Comparison of ENCODE assay signal across 8 mouse cellular contexts in the genomic region with DNA sequence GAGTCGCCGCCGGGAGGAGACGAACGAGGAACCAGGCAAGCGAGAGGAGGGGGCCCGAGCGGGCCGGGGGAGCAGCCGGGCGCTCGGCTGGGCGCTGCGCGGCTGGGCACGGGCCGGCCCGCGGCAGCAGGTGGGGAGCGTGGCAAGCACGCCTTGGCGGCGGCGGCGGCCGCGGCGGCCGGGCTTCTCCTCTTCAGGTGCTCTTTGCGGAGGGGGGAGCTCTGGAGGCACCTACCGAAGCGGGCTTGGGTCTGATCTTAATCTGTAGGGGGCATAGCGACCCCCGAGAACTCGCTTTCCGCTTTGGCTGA. TPM values are rescaled to one million over a fixed set of nuclear protein-coding genes. Genes with fewer than 3 reads are reported as not detected.
DNase-seq lines count a peak whose midpoint lies in the region; ATAC-seq and TF ChIP-seq lines count a peak whose summit lies in the region.

No protein-coding gene starts in this region.

- peaks cover 12% of the 10 kb centered on the region; the same call in 1 of the 2 replicates for H3K79me2 ChIP-seq in liver, adult 2 months (ENCODE audit: control insufficient read depth, insufficient read depth, low read length)

- H3K9me3 ChIP-seq in stomach, postnatal 0 days (ENCODE audit: control insufficient read depth, low read length): no peaks in the 10 kb centered on the region

- peak overlapping the region; percentile 91 for H3K9ac ChIP-seq in liver, adult 2 months (ENCODE audit: low read depth, low read length)
- peak overlapping the region; percentile 94 for H3K9ac ChIP-seq in stomach, postnatal 0 days (ENCODE audit: low read length)

- WGBS in liver, adult 2 months: 0% methylated on average over 36 of the region's 36 CpGs
- WGBS in stomach, postnatal 0 days: under 1% methylated on average over 30 of the region's 36 CpGs

- peak overlapping the region; percentile 94 for H3K4me2 ChIP-seq in stomach, postnatal 0 days (replicated peaks; ENCODE audit: low read depth)

- DNase-seq in cerebellum, adult 11 months: no peak
- DNase-seq in testis, postnatal 14 days (ENCODE audit: low spot score): no peak
- no peak for DNase-seq in liver, adult 2 months (ENCODE audit: extremely low read depth, low read depth, low spot score)
- DNase-seq in stomach, postnatal 0 days (ENCODE audit: low spot score): no peak
- DNase-seq in cerebellum, adult 18-20 months: no peak
- DNase-seq in urinary bladder, adult 2 months (ENCODE audit: low spot score): no peak

- H3K4me3 ChIP-seq in testis, adult 2 months (ENCODE audit: control insufficient read depth, low read depth, low read length): peak overlapping the region; percentile 94
- peak overlapping the region; percentile 67 for H3K4me3 ChIP-seq in liver, adult 2 months (ENCODE audit: insufficient read depth, low read depth, low read length)
- peak overlapping the region; percentile 97 for H3K4me3 ChIP-seq in stomach, postnatal 0 days (ENCODE audit: low read depth, low read length)

- ATAC-seq in cerebellum, adult (ENCODE audit: insufficient number of reproducible peaks, low FRiP score, low TSS enrichment): peak; percentile 42; the same call in 1 of the 2 replicates
- peak; percentile 82 for ATAC-seq in stomach, postnatal 0 days (ENCODE audit: low FRiP score, low TSS enrichment)

- peaks cover 8% of the 10 kb centered on the region for H3K4me1 ChIP-seq in testis, adult 2 months (ENCODE audit: control insufficient read depth, insufficient read depth, low read length)
- peaks cover 9% of the 10 kb centered on the region for H3K4me1 ChIP-seq in liver, adult 2 months (ENCODE audit: control insufficient read depth, insufficient read depth, low read length)
- no peaks in the 10 kb centered on the region for H3K4me1 ChIP-seq in stomach, postnatal 0 days (replicated peaks; ENCODE audit: control insufficient read depth, insufficient read depth)

- TF ChIP-seq EP300 in stomach, postnatal 0 days (optimal IDR thresholded peaks at IDR 0.05): no peak

- TF ChIP-seq POLR2A in testis, adult 2 months (IDR thresholded peaks at IDR 0.05; ENCODE audit: control insufficient read depth, low read depth, low read length): no peak
- no peak for TF ChIP-seq POLR2A in liver, adult 2 months (IDR thresholded peaks at IDR 0.05; ENCODE audit: extremely low read depth, insufficient read depth, low read length)

- no peak for TF ChIP-seq CTCF in testis, adult 2 months (IDR thresholded peaks at IDR 0.05; ENCODE audit: control insufficient read depth, insufficient read depth, insufficient replicate concordance, low read depth, low read length)
- TF ChIP-seq CTCF in liver, adult 2 months (IDR thresholded peaks at IDR 0.05; ENCODE audit: low read depth, low read length): no peak
- no peak for TF ChIP-seq CTCF in stomach, postnatal 0 days (IDR thresholded peaks at IDR 0.05; ENCODE audit: low read depth)

- no peaks in the 10 kb centered on the region; the same call in 1 of the 2 replicates for H3K36me3 ChIP-seq in testis, adult 2 months (ENCODE audit: control insufficient read depth, insufficient read depth, low read length)
- H3K36me3 ChIP-seq in liver, adult 2 months (ENCODE audit: control insufficient read depth, insufficient read depth, low read length): peaks cover 4% of the 10 kb centered on the region; the same call in 1 of the 2 replicates
- H3K36me3 ChIP-seq in stomach, postnatal 0 days (ENCODE audit: control insufficient read depth, insufficient read depth, low read length): no peaks in the 10 kb centered on the region

- peak overlapping the region; percentile 81 for H3K27ac ChIP-seq in testis, adult 2 months (ENCODE audit: control insufficient read depth, insufficient read depth, low read depth, low read length)
- peak overlapping the region; percentile 74 for H3K27ac ChIP-seq in liver, adult 2 months (replicated peaks; ENCODE audit: insufficient read depth, low read depth, low read length)
- H3K27ac ChIP-seq in stomach, postnatal 0 days (replicated peaks): peak overlapping the region; percentile 98

- no peaks in the 10 kb centered on the region for H3K27me3 ChIP-seq in testis, adult 2 months (ENCODE audit: control insufficient read depth, insufficient read depth, low read length)
- H3K27me3 ChIP-seq in liver, adult 2 months (ENCODE audit: control insufficient read depth, insufficient read depth, low read length): no peaks in the 10 kb centered on the region
- H3K27me3 ChIP-seq in stomach, postnatal 0 days (ENCODE audit: control insufficient read depth, insufficient read depth, low read length): no peaks in the 10 kb centered on the region

RNA-seq across cellular contexts. Expression of a gene that starts 1.0 kb away (rescaled TPM):
- polyA plus RNA-seq in testis, adult 2 months (2012; rRNA removed): 9.3 and 12.9 TPM in 2 replicates
- total RNA-seq in liver, adult 2 months (2014; rRNA removed): 42.7 and 52.4 TPM in 2 replicates
- polyA plus RNA-seq in liver, adult 2 months (2012; rRNA removed): 9.5 and 10.8 TPM in 2 replicates
- 11.8 and 12.1 TPM in 2 replicates for polyA plus RNA-seq in stomach, postnatal 0 days (2015; fragmentation: Nextera tagmentation; extraction: Ambion mirVana)
- 68.4 and 72.6 TPM in 2 replicates for polyA plus RNA-seq in urinary bladder, adult 2 months (2012; rRNA removed)
